Mouse (Mus musculus): ENCODE measurements around the gene Sult2a5.

Sult2a5 gene

DNA sequence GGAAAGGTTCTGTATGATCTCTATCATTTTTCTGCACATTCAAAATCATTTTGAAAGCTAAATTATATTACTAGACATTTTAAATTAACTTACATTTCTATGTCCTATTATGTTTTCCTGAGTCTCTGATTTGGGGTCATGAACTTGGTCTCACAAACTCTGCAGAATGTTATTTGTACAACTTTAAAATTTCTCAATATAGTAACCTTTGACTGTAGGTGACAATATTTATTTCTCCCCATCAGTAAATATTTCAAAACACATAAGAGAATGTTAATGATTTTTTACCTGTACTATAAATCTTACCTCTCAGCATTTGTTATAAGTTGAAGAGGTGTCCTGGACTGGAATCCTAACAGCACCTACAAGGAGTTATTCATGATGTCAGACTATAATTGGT lies at the start of gene Sult2a5:
TSS of gene Sult2a5 (plus strand) at position 301 of the 400 bp plus-strand sequence.
- no peak for DNase-seq
